Mouse (Mus musculus) forebrain, postnatal 0 days (tissue): ENCODE results near the gene Kremen2. TPM values are rescaled to one million over a fixed set of nuclear protein-coding genes. Genes with fewer than 3 reads are reported as not detected.

Experiments
- ATAC-seq: fragments of 200-750 bp; cut with Nextera tagmentation; 2 replicates; pipeline ENCODE4 v1.8.0; 2017; ENCODE audit warnings: mild to moderate bottlenecking, moderate library complexity
- DNase-seq: peaks from one replicate; pipeline ENCODE4 v3.0.0-alpha.2; 2015
- H3K27ac ChIP-seq: fragments of 300-500 bp; sonication (generic); 2 replicates; pipeline ENCODE4 v1.5.1; 2014; ENCODE audit warnings: low read depth, mild to moderate bottlenecking, antibody characterized with exemption, low read length, moderate library complexity, mixed read lengths
- H3K27me3 ChIP-seq: fragments of 300-500 bp; sonication (generic); 2 replicates; pipeline ENCODE4 v1.6.1; 2014; ENCODE audit warnings: mild to moderate bottlenecking, low read length, mixed read lengths; ENCODE audit not compliant: insufficient read depth
- H3K36me3 ChIP-seq: fragments of 300-500 bp; sonication (generic); 2 replicates; pipeline ENCODE4 v1.6.1; 2014; ENCODE audit warnings: mild to moderate bottlenecking, moderate library complexity; ENCODE audit not compliant: insufficient read depth
- H3K4me1 ChIP-seq: fragments of 300-500 bp; sonication (generic); 2 replicates; pipeline ENCODE4 v1.6.1; 2014; ENCODE audit warnings: antibody characterized with exemption; ENCODE audit not compliant: insufficient read depth
- H3K4me2 ChIP-seq: fragments of 300-500 bp; sonication (generic); 2 replicates; pipeline ENCODE4 v1.6.1; 2014; ENCODE audit warnings: low read depth, mild to moderate bottlenecking, moderate library complexity
- H3K4me3 ChIP-seq: fragments of 300-500 bp; sonication (generic); 2 replicates; pipeline ENCODE4 v1.5.1; 2014; ENCODE audit warnings: low read depth, low read length, mixed read lengths
- H3K9ac ChIP-seq: fragments of 300-500 bp; sonication (generic); 2 replicates; pipeline ENCODE4 v1.6.1; 2014; ENCODE audit warnings: mild to moderate bottlenecking
- H3K9me3 ChIP-seq: fragments of 300-500 bp; sonication (generic); 2 replicates; pipeline ENCODE4 v1.6.1; 2016; ENCODE audit warnings: low read length
- CTCF ChIP-seq: sonication (generic); IDR thresholded peaks from 2 replicates; pipeline ENCODE4 v1.5.1; 2016; ENCODE audit warnings: antibody characterized with exemption, control low read depth, low read depth
- WGBS: fragments of 180-500 bp; shearing (Covaris S2); extraction: QIAGEN DNeasy Blood & Tissue Kit; methylation state at CpG from one replicate; pipeline ENCODE4 v1.1.7; 2014; 5-methylcytosine and 5-hydroxymethylcytosine counted together
- polyA plus RNA-seq: library from polyadenylated mRNA; unstranded; fragments of >200 nt; fragmentation: Nextera tagmentation; extraction: Ambion mirVana; gene quantifications from 2 replicates; pipeline ENCODE4 v1.2.1, GENCODE M21; 2015
- total RNA-seq: library from RNA; depleted of rRNA; stranded (reverse); fragments of >200 nt; gene quantifications from 2 replicates; pipeline ENCODE4 v1.2.3, GENCODE M21; 2014

The Kremen2 gene
- total and polyA plus RNA-seq, 2 experiments from 2014 or later, result 0.82 to 0.90 TPM

DNA sequence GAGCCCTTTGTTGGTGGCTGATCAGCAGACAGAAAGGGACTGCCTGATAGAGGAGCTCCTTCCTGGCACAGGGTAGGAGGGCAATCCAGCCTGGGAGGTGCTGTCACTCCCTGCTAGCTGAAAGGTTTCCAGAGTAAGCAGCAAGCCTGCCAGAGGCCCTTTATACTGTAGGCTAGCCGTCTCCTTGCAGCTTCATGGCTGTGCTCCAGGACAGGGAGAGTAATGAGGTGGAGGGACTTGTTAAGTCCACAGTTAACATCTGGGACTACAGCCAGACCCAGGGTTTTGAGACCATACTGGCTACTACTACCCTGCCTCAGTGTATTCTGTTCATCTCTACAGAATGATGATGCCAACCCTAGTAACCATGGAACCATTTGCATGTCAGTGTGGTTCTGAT is 11.3 kb downstream of the Kremen2 start:
- peak; percentile 6; the same call in 1 of the 2 replicates for ATAC-seq
- peak; percentile 31 for DNase-seq
- Histone ChIP-seq H3K4me1 (peaks cover 8% of the 10 kb centered on the region; the same call in 1 of the 2 replicates), H3K9me3 (no peaks in the 10 kb centered on the region), H3K27ac (no peak overlapping the region), H3K36me3 (peaks cover 11% of the 10 kb centered on the region; the same call in 1 of the 2 replicates), H3K27me3 (no peaks in the 10 kb centered on the region), H3K4me3 (no peak overlapping the region), H3K9ac (no peak overlapping the region), H3K4me2 (no peak overlapping the region)
- WGBS, result 44% methylated on average over 1 of the region's 1 CpGs
- TF ChIP-seq CTCF, result no peak

DNA sequence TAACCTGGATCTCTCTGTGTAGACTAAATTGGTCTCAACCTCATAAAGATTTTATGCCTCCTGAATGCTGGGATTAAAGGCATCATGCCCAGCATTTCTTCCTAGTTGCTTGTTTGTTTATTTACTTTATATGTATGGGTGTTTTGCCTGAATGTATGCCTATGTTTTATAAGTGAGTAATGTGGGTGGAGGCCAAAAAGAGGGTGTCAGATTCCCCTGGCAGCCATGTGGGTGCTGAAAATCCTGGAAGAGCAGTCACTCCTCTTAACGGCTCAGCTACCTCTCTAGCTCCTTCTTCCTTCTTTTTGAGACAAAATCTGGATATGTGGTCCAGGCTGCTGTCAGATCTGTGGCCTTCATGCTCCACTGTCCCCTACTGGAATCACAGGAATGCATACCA is 15.2 kb downstream of the Kremen2 start:
- no peaks in the 10 kb centered on the region for H3K36me3 ChIP-seq
- WGBS, result 55% methylated on average over 1 of the region's 1 CpGs
- H3K4me2 ChIP-seq, result no peak overlapping the region
- no peak overlapping the region for H3K27ac ChIP-seq
- no peak overlapping the region for H3K4me3 ChIP-seq
- H3K27me3 ChIP-seq, result no peaks in the 10 kb centered on the region
- TF ChIP-seq CTCF, result no peak
- DNase-seq (no peak), ATAC-seq (no peak)
- no peaks in the 10 kb centered on the region for H3K4me1 ChIP-seq
- no peak overlapping the region for H3K9ac ChIP-seq
- H3K9me3 ChIP-seq, result no peaks in the 10 kb centered on the region

DNA sequence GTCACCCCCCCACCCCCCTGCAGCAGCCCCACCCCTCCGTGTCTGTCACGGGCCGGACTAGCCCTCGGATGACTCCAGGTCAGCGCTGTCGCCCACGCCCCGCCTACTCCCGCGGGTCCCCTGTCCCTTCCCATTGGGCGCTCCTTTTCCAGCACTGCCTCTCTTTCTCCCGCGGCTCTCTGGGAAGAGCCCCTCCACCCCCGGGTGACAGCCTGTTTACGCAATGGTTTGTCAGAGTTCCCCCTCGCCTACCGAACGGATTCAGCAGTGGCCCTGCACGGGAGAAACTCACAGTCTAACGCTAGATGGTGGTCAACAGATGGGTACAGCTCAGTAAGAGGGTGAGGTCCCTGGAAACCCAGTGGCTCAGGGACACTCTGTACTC is 18.9 kb downstream of the Kremen2 start:
- WGBS, result 6% methylated on average over 20 of the region's 20 CpGs
- Histone ChIP-seq H3K4me1 (no peaks in the 10 kb centered on the region), H3K27me3 (no peaks in the 10 kb centered on the region), H3K9me3 (no peaks in the 10 kb centered on the region), H3K4me2 (peak overlapping the region; percentile 95), H3K9ac (peak overlapping the region; percentile 64), H3K4me3 (peak overlapping the region; percentile 80), H3K36me3 (no peaks in the 10 kb centered on the region), H3K27ac (peak overlapping the region; percentile 50; the same call in 1 of the 2 replicates)
- peak; percentile 39 for TF ChIP-seq CTCF
- ATAC-seq, result peak; percentile 81
- DNase-seq, result peak; percentile 67

DNA sequence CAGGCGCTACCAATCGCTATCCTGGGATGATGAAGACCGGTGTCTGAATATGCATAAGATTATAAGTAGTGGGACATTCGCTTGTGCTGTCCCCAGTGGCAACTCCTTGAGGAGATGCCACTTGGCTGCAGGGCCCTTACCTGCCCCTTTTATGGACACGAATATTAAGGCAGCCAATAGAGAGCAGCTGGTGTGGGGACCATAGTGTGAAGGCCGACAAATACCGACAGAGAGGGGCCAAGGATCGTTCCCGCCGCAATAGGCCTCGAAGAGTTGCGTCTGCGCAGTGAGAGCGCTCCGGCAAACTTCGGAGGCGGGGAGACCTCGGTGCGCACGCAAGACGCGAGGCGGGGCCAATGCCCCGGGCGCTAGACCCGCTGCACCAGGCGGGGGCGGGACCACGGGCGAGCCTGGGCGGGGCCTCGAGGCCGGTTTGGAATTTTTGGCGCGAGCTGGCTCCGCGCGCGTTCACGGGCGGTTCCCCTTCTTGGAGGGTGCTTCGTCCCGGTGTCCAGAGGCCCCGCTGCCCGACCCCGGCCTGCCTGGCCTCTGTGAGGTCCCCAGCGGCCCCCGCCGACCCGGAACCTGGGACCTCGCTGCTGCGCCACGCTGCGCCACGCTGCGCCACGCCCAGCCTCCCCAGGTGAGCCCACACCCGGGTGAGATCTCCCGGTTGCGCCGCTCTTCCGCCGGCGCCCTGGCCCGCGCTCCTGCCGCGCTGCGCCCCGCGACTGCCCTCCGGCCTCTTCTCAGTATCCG is 19.5 kb downstream of the Kremen2 start, which contains the start of gene Pkmyt1:
TSS of gene Pkmyt1 (plus strand) at position 338 of the 759 bp plus-strand sequence.
- TF ChIP-seq CTCF, result no peak; the same call in 1 of the 2 replicates
- ATAC-seq (peak; percentile 98), DNase-seq (peak; percentile 97)
- Histone ChIP-seq H3K27ac (peak within 1 kb of the TSS; percentile 50; the same call in 1 of the 2 replicates), H3K27me3 (no peaks in the 10 kb centered on the region), H3K4me1 (no peaks in the 10 kb centered on the region), H3K36me3 (no peaks in the 10 kb centered on the region), H3K4me3 (peak within 1 kb of the TSS; percentile 80), H3K9ac (peak within 1 kb of the TSS; percentile 64), H3K9me3 (no peaks in the 10 kb centered on the region), H3K4me2 (peak within 1 kb of the TSS; percentile 95)
- 2% methylated on average over 67 of the region's 73 CpGs for WGBS

DNA sequence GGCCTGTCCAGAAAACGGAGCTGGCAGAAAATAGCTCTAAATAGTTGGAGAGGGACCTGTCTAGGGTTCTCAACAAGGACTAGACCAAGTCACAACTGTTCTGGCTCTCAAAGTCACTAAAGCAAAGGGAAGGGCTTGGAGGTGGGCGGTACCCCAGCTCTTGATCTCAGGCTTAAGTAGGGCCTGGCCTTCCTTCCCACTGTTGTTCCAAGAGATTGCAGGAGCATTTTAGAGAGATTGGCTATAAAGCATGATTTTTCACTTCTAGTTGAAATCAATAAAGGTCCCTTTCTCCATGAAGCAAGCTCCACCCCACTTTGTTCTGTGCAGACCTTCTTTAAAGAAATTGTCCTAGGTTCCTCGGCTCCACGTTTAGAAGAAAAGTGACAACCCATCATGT is 20.2 kb downstream of the Kremen2 start:
- ATAC-seq, result no peak
- Histone ChIP-seq H3K27me3 (no peaks in the 10 kb centered on the region), H3K27ac (0 out of 2 replicates have a peak overlapping the region, but pooled peaks have one; percentile 24), H3K36me3 (no peaks in the 10 kb centered on the region), H3K4me1 (no peaks in the 10 kb centered on the region), H3K9ac (peak overlapping the region; percentile 64), H3K9me3 (no peaks in the 10 kb centered on the region), H3K4me3 (peak overlapping the region; percentile 80), H3K4me2 (peak overlapping the region; percentile 95)
- TF ChIP-seq CTCF, result no peak
- DNase-seq, result no peak
- 65% methylated on average over 4 of the region's 4 CpGs for WGBS

DNA sequence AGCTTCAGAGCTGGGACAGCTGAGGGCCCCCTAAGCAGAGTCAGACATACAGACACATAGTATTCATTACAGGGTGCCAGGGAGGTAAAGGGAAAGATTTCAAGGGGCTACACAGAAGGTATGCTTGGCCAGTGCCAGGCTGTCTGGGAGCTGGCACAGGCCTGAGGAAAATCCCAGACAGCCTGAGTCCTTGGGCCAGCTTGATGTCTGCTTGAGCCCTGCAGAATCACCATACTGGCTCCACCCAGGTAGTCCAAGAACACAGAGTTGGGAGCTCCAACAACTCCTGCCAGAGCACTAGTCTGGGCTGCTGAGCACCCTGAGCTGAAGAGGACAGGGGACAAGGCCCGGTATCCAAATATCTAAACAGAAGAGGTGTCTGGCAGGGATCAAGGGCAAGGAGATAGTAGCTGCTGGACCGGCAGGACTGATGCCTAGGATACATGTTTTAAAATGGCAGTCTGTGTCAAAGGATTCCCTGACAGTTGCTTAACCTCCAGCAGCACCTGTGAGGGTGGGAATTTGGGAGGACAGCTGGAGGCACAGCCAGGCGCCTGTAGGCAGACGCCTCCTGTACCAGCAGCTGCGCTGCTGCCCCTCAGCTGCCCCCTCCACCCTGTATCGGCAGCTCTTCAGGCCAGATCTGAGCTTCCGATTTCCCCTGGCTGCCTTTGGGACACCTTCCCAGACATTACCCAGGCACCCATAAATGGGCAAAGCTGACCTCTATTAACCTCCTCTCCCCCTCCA is 23.1 kb downstream of the Kremen2 start, which contains the start of gene 1520401A03Rik:
TSS of gene 1520401A03Rik (minus strand) at position 408 of the 750 bp plus-strand sequence.
- Histone ChIP-seq H3K36me3 (no peaks in the 10 kb centered on the region), H3K9me3 (no peaks in the 10 kb centered on the region), H3K4me1 (no peaks in the 10 kb centered on the region), H3K4me2 (no peak within 1 kb of the TSS), H3K9ac (no peak within 1 kb of the TSS), H3K27ac (no peak within 1 kb of the TSS), H3K27me3 (no peaks in the 10 kb centered on the region), H3K4me3 (no peak within 1 kb of the TSS)
- ATAC-seq (no peak), DNase-seq (no peak)
- 80% methylated on average over 7 of the region's 7 CpGs for WGBS
- no peak for TF ChIP-seq CTCF

DNA sequence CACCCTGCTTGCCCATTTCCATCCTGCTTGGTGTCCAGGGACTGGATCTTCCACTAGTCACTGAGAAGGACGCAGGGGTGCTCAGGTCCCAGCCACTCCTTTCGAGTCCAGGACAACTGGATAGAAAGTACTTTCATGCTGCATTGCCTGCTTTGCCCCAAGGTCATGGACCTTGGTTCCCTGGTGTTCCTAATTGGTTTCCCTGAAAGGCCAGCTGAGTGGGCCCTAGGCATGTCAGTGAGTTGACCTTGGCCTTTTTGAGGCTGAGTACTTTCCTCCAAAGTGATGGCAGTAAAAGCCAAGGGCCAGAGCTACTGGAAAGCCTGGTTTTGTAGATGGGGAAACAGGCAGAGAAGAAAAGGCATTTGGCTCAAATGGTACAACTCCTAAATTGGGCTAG is 23.7 kb downstream of the Kremen2 start:
- ATAC-seq, result no peak
- no peak for DNase-seq
- Histone ChIP-seq H3K4me2 (no peak overlapping the region), H3K9me3 (no peaks in the 10 kb centered on the region), H3K4me3 (no peak overlapping the region), H3K4me1 (no peaks in the 10 kb centered on the region), H3K9ac (no peak overlapping the region), H3K36me3 (no peaks in the 10 kb centered on the region), H3K27me3 (no peaks in the 10 kb centered on the region), H3K27ac (no peak overlapping the region)
- WGBS, result 90% methylated on average over 2 of the region's 2 CpGs
- TF ChIP-seq CTCF, result no peak
